Mouse (Mus musculus): ENCODE measurements at regions not wholly inside any gene's neighbourhood (a gene's known extent, or its start where the extent isn't known, plus 50 kb on each side); places are given as distances from the start of the nearest gene placed in this dataset.

DNA sequence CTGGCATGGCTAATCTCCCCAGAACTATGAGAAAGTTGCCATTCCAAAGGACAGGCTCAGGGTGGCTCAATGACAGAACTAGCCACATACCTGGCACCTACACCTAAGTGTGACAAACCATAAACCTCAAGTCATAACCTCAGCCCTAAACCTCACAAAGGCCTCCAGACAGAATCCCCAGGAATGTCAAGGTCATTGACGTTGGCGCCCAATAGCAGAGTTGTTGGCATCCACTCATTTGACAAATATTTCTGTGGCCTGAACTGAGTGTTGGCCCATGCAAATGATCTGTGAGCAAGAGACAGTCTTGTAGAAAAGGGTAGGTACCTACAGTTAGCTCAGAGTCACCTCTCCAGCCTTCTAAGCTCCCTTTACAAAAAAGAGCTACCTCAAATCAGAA, 80.3 kb upstream of the Agap1 start:
- no peak for DNase-seq (ENCODE audit: low spot score)

DNA sequence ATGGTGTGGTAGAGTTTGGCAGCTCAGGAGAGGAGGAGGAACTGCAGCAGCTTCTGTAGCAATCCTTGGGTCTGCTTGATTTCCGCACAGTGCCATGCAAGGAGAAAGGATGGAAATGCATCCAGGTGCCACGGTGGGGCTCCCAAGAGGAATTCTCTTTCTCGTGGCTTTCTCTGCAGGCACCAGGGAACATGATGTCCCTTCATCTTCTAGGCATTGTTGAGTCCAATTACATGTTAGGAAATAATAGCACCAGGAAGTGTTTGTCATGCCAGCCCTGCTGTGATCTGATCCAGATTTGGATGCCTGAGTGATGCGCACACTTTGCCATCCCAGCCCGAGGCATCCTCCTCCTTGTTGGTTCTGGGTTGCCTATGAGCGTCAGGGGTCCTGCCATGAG, 72.6 kb upstream of the Agap1 start:
- DNase-seq (ENCODE audit: low spot score): no peak

DNA sequence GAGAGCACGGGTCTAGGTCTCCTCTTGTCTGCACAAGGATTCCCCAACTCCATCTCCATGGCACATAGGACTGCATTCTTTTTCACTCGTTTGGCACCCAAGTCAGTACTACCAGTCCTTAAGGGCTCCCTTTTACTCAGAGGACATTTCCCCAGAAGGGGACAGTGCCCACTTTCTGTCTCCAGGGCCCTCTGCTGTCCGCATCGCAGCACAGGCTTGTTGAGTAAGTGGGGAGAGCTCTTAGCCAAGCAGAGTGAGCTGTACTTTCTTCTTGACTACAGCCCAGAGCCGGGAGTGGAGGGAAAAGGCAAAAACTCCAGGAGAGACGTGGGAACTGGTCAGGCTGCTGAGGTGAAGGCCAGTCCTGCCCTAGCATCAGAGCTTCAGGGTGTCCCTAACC, 69.5 kb upstream of the Agap1 start:
- no peak for DNase-seq (ENCODE audit: low spot score)

GRCm38 (mm10) chr1:89392711-89393110, 61.9 kb upstream of the Agap1 start:
- DNase-seq (ENCODE audit: low spot score): no peak

DNA sequence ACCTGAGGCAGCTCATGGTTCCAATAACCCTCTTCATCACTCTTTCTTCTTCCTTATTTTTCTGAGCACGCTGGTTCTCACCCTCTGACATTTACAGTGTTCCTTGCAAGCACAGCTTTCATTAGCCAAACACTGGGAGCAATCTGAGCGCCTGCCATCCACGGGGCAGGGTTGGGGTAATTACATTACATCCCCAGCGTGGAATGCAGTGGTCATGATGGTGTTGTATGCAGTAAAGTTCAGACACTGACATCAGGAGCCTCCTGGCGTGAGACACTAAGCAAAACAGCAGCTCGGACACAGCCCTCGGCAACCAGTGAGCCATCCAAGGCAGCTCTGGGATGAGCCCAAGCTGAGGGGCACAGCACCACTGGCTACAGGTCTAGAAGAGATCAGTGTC, 60.1 kb upstream of the Agap1 start:
- no peak for DNase-seq (ENCODE audit: low spot score)

DNA sequence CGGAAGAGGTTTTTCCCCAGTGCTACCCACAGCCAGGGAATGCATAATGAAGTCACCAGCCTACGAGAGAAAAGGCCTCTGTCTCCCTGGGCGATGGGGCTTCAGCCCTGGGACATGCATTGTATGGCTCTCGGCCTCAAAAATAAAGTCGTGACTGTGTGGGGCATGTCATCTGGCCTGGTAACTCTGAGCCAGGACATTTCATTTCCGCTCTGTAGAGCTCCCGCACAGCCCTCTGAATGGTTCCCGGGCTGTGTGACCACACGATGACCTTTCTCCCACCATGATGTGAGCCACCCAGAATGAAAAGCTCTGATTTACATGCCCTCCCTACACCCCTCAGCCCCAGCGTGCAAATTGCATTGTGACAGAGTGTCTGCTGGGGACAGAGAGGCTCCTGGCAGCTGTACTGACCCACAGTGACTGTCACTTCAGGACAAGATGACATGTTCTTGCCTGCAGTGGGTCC, 53.8 kb upstream of the Agap1 start:
- DNase-seq (ENCODE audit: low spot score): no peak

DNA sequence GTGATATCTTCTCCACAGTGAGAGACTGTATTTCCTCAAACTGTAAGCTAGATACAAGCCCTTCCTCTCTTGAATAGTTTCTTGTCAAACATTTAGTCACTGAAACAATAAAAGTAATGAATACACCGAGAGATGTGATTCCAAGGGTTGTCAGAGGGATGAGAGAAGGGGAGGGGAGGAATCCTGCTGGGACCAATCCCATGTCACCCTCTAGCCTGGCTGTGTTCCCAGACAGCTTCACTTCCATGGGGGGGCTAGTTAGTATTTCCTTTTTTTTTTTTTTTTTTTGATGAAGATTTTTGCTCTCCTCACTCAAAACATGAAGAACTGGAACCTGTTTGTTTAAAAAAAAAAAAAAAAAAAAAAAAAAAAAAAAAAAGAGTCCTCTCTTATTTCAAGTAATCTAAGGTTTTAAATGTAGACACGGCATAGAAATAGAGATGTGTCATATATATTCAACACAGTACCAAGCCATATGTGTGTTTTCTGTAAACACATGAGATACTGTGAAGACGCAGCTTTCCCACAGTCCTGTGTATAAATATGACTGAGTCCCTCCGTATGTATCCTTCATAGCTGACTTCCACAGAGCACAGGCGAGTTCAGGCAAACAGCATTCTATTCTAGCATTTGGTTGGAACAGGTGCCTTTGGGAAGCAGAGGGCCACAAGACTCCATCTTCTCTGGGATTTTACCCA, 51.9 kb upstream of the Agap1 start:
- no peak for DNase-seq (ENCODE audit: low spot score)

- DNase-seq (ENCODE audit: low spot score): no peak
Measured at GRCm38 (mm10) chr1:89403551-89404050, 51.0 kb upstream of the Agap1 start.
